Mouse (Mus musculus): ENCODE data around the gene Atp1b2. TPM values are rescaled to one million over a fixed set of nuclear protein-coding genes. Genes with fewer than 3 reads are reported as not detected.

Atp1b2 gene
- polyA plus RNA-seq, 1 experiment from 2014 or later = not detected

GRCm38 (mm10) chr11:69580091-69580514 is 25.6 kb downstream of the Atp1b2 start, which contains the start of the genes Wrap53 and Trp53:
Wrap53 (minus strand) TSS chr11:69580255.
Trp53 (plus strand) TSS chr11:69580359.
- peaks cover 67% of the 10 kb centered on the region for H3K79me2 ChIP-seq (ENCODE audit: inconsistent target)
- H3K27ac ChIP-seq = peak within 1 kb of the TSS; percentile 93
- WGBS (ENCODE audit: missing documents) = under 1% methylated on average over 13 of the region's 13 CpGs
- peak within 1 kb of the TSS; percentile 93 for H3K4me3 ChIP-seq (ENCODE audit: inconsistent target)
- H3K36me3 ChIP-seq (ENCODE audit: inconsistent target) = no peaks in the 10 kb centered on the region

DNA sequence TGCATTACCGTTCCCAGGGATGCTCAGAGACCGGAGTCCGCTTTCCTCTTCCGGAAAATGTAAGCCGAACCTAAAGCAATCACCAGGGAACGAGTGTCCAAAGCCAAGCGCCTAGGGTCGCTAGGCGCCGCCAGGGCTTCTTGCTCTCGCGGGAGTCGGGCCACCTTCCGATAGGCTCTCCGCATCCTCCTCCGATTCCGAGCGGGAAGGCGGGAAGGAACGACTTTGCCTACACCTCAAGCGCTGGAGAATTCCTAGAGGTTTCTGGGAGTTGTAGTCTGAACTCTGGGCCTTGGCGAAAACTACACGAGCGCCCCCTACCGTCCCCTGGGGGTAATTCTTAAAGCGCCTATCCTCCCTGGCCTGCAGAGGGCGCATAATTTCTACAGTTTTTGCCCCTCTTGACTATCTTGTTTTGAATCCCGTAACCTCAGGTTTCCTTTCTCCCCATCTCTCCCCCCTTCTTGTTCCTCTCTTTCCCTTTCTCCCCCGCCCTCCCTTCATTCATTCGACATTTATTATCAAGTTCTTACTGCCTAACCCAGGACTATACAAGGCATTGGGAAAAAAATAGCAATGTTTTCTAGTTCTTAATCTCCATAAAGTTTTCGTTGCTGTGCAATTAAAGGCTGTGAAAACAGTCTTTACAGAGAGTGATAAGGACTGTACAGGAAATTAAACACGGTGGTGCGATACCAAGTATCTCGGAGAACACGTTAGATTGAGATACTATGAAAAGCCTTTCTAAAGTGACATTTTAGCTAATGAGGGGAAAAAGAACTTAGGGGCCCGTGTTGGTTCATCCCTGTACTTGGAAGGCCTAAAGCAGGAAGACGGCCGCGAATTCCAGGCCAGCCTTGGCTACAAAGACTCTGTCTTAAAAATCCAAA is 26.4 kb downstream of the Atp1b2 start:
- 1% methylated on average over 39 of the region's 39 CpGs for WGBS (ENCODE audit: missing documents)
- H3K36me3 ChIP-seq (ENCODE audit: inconsistent target) = no peaks in the 10 kb centered on the region
- H3K4me3 ChIP-seq (ENCODE audit: inconsistent target) = peak overlapping the region; percentile 93
- H3K79me2 ChIP-seq (ENCODE audit: inconsistent target) = peaks cover 66% of the 10 kb centered on the region
- H3K27ac ChIP-seq = peak overlapping the region; percentile 93

DNA sequence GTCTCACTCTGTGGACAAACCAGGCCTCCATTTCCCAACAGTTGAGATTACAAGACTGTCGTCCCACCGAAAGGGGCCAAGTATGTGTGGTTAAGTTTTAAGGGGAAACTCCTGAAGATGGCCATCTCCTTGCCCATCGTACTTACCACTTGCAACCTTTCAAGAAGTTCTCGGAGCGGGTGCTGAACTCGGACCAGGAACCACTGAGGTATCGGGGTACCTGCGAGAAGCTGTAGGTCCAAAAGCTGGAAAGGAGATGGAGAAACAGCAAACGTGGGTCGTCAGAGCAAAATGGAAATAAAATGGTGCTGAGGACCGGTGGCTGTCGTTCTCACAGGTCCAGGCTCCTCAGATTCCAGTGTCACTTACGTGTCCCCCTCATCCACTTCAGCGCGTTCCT is 27.4 kb downstream of the Atp1b2 start:
- H3K27ac ChIP-seq = peak overlapping the region; percentile 40; the same call in 1 of the 2 replicates
- H3K79me2 ChIP-seq (ENCODE audit: inconsistent target) = peaks cover 63% of the 10 kb centered on the region
- H3K4me3 ChIP-seq (ENCODE audit: inconsistent target) = peak overlapping the region; percentile 93
- no peaks in the 10 kb centered on the region for H3K36me3 ChIP-seq (ENCODE audit: inconsistent target)
- WGBS (ENCODE audit: missing documents) = 16% methylated on average over 15 of the region's 15 CpGs

GRCm38 (mm10) chr11:69576307-69576706 is 29.4 kb downstream of the Atp1b2 start:
- Histone ChIP-seq H3K79me2 (ENCODE audit: inconsistent target) (peaks cover 44% of the 10 kb centered on the region), H3K4me3 (ENCODE audit: inconsistent target) (no peak overlapping the region), H3K27ac (no peak overlapping the region), H3K36me3 (ENCODE audit: inconsistent target) (no peaks in the 10 kb centered on the region)
- WGBS (ENCODE audit: missing documents) = 91% methylated on average over 5 of the region's 5 CpGs

GRCm38 (mm10) chr11:69575220-69575619 is 30.5 kb downstream of the Atp1b2 start:
- WGBS (ENCODE audit: missing documents) = 53% methylated on average over 3 of the region's 3 CpGs
- H3K79me2 ChIP-seq (ENCODE audit: inconsistent target) = peaks cover 37% of the 10 kb centered on the region
- H3K36me3 ChIP-seq (ENCODE audit: inconsistent target) = peaks cover 10% of the 10 kb centered on the region; the same call in 1 of the 2 replicates
- no peak overlapping the region for H3K4me3 ChIP-seq (ENCODE audit: inconsistent target)
- H3K27ac ChIP-seq = no peak overlapping the region

GRCm38 (mm10) chr11:69565131-69565530 is 40.6 kb downstream of the Atp1b2 start:
- Histone ChIP-seq H3K79me2 (ENCODE audit: inconsistent target) (no peaks in the 10 kb centered on the region), H3K4me3 (ENCODE audit: inconsistent target) (no peak overlapping the region), H3K36me3 (ENCODE audit: inconsistent target) (peaks cover 35% of the 10 kb centered on the region), H3K27ac (no peak overlapping the region)
- 95% methylated on average over 8 of the region's 8 CpGs for WGBS (ENCODE audit: missing documents)

- no peak overlapping the region for H3K4me3 ChIP-seq (ENCODE audit: inconsistent target)
- no peak overlapping the region for H3K27ac ChIP-seq
- WGBS (ENCODE audit: missing documents) = 91% methylated on average over 3 of the region's 3 CpGs
- no peaks in the 10 kb centered on the region for H3K79me2 ChIP-seq (ENCODE audit: inconsistent target)
- peaks cover 31% of the 10 kb centered on the region for H3K36me3 ChIP-seq (ENCODE audit: inconsistent target)
These were observed 41.4 kb downstream of the Atp1b2 start for GRCm38 (mm10) chr11:69564391-69564790.

GRCm38 (mm10) chr11:69563373-69563772 is 42.4 kb downstream of the Atp1b2 start:
- no peak overlapping the region for H3K27ac ChIP-seq
- no peak overlapping the region for H3K4me3 ChIP-seq (ENCODE audit: inconsistent target)
- H3K36me3 ChIP-seq (ENCODE audit: inconsistent target) = peaks cover 31% of the 10 kb centered on the region
- no peaks in the 10 kb centered on the region for H3K79me2 ChIP-seq (ENCODE audit: inconsistent target)
- 95% methylated on average over 11 of the region's 13 CpGs for WGBS (ENCODE audit: missing documents)

GRCm38 (mm10) chr11:69560896-69561854 is 44.6 kb downstream of the Atp1b2 start:
- peaks cover 26% of the 10 kb centered on the region for H3K36me3 ChIP-seq (ENCODE audit: inconsistent target)
- H3K4me3 ChIP-seq (ENCODE audit: inconsistent target) = no peak overlapping the region
- WGBS (ENCODE audit: missing documents) = 91% methylated on average over 16 of the region's 16 CpGs
- H3K79me2 ChIP-seq (ENCODE audit: inconsistent target) = no peaks in the 10 kb centered on the region
- H3K27ac ChIP-seq = no peak overlapping the region

DNA sequence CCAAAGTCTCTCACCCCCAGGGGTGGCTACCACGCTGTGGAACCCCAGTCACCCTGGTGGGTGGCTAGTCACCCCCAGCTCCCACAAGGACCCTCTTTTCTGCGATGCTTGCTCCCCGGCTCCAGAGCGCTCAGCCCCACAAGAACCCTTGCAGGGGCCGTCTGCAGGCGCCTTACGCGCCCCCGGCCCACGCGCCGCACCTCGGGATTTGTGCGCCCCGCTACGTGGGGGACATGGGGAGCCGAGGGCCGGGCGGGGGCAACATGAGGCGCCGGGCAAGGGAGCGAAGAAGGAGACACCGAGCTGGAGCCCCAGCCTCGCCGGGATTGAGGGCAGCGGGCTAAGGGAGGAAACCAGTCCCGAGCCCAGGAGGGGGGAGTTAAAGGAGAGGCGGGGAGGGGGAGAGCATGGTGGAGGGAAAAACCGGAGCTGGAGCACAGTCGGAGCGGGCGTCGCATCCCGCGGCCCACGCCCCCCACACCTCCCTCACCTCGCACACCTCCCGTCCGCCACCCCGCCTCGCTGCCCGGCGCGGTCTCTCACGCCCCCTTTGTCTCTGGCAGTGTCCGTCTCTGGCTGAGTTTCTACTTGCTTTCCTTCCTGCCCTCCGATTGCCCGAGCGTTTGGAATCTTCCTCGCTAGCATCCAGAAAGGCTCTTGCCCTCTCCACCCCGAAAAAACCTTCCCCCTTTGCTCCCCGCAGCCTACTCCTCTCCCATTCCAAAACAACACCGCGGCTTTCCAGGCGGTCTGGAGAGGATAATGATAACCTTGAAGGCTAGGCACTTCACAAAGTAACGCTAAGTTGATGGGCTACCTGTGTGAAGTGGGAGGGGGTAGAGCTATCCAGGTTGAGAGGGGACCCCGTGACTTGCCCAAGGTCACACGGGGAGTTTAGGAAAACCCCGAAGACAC is 45.6 kb downstream of the Atp1b2 start, which contains the start of gene Efnb3:
Gene Efnb3, minus strand, starts transcription at position 355 of the 915 bp plus-strand sequence.
- H3K4me3 ChIP-seq (ENCODE audit: inconsistent target) = no peak within 1 kb of the TSS
- 27% methylated on average over 51 of the region's 59 CpGs for WGBS (ENCODE audit: missing documents)
- no peak within 1 kb of the TSS for H3K27ac ChIP-seq
- no peaks in the 10 kb centered on the region for H3K79me2 ChIP-seq (ENCODE audit: inconsistent target)
- peaks cover 21% of the 10 kb centered on the region for H3K36me3 ChIP-seq (ENCODE audit: inconsistent target)

DNA sequence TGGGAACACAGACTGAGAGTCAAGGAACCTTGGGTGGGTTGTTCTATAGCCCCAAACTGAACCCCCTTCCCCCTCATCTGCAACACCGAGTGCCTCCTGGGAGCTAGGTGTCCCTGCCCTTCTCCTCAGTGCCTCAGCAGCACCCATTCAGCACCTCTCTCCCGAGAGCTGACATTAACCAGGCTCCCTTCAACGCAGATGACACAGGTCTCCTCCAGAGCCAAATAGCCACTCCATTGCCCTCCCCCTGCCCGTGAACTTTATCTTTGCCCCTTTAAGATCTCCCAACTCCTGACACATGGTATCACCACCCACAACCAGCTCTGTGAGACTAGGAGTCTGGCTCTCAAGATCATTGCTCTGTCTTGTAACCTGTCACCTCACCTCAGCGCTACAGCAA is 46.6 kb downstream of the Atp1b2 start:
- Histone ChIP-seq H3K27ac (no peak overlapping the region), H3K36me3 (ENCODE audit: inconsistent target) (peaks cover 21% of the 10 kb centered on the region), H3K79me2 (ENCODE audit: inconsistent target) (no peaks in the 10 kb centered on the region), H3K4me3 (ENCODE audit: inconsistent target) (no peak overlapping the region)
- 59% methylated on average over 5 of the region's 5 CpGs for WGBS (ENCODE audit: missing documents)

DNA sequence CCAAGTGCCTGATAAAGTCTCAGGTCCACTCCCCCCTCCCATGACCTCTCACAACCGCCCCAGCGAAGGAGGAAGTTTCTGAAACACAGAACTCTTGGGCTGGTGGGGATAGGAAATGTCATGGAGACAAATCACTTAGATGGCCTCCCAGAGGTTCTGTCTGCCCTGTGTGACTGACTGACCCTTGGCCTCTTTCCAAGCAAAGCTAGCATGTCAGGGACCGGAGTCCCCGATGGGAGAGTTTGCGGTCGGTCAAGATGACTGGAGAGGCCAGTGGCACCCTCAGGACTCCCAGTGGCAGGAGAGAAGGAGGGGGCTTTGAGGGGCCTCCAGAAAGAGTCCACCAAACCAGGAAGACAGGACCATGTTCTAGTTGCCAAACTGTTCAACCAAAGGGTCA is 47.0 kb downstream of the Atp1b2 start:
- H3K36me3 ChIP-seq (ENCODE audit: inconsistent target) = peaks cover 21% of the 10 kb centered on the region
- H3K79me2 ChIP-seq (ENCODE audit: inconsistent target) = no peaks in the 10 kb centered on the region
- no peak overlapping the region for H3K27ac ChIP-seq
- WGBS (ENCODE audit: missing documents) = 14% methylated on average over 6 of the region's 6 CpGs
- H3K4me3 ChIP-seq (ENCODE audit: inconsistent target) = no peak overlapping the region

GRCm38 (mm10) chr11:69557381-69557958 is 48.3 kb downstream of the Atp1b2 start:
- H3K36me3 ChIP-seq (ENCODE audit: inconsistent target) = peaks cover 11% of the 10 kb centered on the region
- 57% methylated on average over 14 of the region's 14 CpGs for WGBS (ENCODE audit: missing documents)
- no peak overlapping the region for H3K4me3 ChIP-seq (ENCODE audit: inconsistent target)
- no peak overlapping the region for H3K27ac ChIP-seq
- H3K79me2 ChIP-seq (ENCODE audit: inconsistent target) = no peaks in the 10 kb centered on the region

Data from macrophage (primary cell).